Mouse (Mus musculus): ENCODE measurements around the gene Aldh6a1. TPM values are rescaled to one million over a fixed set of nuclear protein-coding genes. Genes with fewer than 3 reads are reported as not detected.
A peak's percentile ranks its signal among the peaks of the same experiment; 100 is the strongest.

The Aldh6a1 gene
- total RNA-seq, 1 experiment from 2014 or later = 3.8 TPM

DNA sequence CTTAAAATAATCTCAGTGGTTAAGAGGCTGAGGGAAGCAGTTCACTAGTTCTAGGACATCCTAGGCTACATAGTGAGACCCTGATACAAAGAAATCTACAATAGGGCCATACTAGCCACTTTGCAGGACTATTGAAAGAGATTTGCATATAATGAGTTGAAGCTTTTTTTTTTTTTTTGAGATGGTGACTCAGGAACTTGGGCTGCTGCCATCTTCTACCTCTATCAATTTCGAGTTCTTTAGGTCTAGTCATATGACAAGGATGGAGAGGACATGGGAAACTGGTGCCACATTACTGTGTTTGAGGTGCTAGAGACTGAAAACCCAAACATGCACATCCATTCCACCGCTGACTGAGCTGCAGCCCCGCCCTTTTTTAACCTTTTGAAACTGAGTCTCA, 26.8 kb downstream of the Aldh6a1 start:
- ATAC-seq (replicated peaks; ENCODE audit: insufficient number of reproducible peaks, low FRiP score, low TSS enrichment, poor library complexity, severe bottlenecking) = no peak

GRCm38 (mm10) chr12:84417605-84417922, 33.2 kb downstream of the Aldh6a1 start:
- ATAC-seq (replicated peaks; ENCODE audit: insufficient number of reproducible peaks, low FRiP score, low TSS enrichment, poor library complexity, severe bottlenecking) = peak; percentile 4; the same call in 1 of the 2 replicates

- peak; percentile 98 for ATAC-seq (replicated peaks; ENCODE audit: insufficient number of reproducible peaks, low FRiP score, low TSS enrichment, poor library complexity, severe bottlenecking)
Measured at GRCm38 (mm10) chr12:84416834-84417604, 33.8 kb downstream of the Aldh6a1 start, which contains the start of gene Rnf113a2. TSS of gene Rnf113a2 (plus strand) at chr12:84417196.

GRCm38 (mm10) chr12:84408819-84409507, 41.8 kb downstream of the Aldh6a1 start, which contains the start of the genes Entpd5 and Bbof1:
TSS of gene Entpd5 (minus strand) at chr12:84409029.
TSS of gene Bbof1 (plus strand) at chr12:84409071.
- ATAC-seq (replicated peaks; ENCODE audit: insufficient number of reproducible peaks, low FRiP score, low TSS enrichment, poor library complexity, severe bottlenecking) = peak; percentile 86

DNA sequence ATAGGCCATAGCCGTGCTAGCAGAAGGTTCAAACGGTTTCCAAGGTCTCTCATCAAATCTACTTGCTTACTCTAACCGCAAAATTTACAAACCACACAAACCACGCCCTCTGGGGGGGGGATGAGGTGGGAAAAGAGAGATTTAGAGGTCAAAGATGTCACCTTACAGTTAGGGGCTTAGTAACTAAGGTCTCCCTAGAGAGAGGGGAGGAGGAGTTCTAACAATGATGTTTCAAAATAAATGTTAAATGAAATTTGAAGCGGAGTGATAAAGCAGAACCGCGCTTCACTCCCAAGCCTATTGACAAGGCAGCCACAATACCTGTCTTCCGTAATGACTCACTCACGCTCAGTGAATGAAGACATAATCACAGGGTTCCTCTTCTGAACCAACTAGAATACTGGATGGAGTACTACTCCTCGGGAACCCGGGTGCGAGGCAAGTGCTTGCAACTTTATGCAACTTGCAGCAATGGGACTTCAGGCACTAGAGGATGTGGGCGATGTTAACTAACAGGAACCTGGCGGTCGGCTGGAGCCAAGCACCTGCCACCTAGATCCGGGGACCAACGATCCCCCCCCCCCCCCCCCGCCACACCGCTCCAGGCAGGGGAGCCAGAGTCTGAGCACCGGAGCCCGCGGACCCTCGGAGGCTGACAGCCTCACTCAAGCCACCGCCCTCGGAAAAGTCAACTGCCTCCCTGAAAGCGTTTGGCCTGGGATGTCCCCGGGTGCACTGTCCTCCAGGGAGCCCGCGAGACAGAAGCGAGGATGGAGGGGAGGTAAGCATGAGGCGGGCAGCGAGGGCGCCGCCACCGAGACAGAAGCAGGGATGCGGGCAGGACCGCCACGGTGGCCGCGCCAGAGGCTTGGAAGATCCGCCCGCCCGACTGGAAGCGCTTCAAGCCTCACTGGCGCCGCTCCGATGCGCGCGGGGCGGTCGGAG, 42.7 kb downstream of the Aldh6a1 start:
- peak; percentile 68 for ATAC-seq (replicated peaks; ENCODE audit: insufficient number of reproducible peaks, low FRiP score, low TSS enrichment, poor library complexity, severe bottlenecking)

- no peak for ATAC-seq (replicated peaks; ENCODE audit: insufficient number of reproducible peaks, low FRiP score, low TSS enrichment, poor library complexity, severe bottlenecking)
Measured at GRCm38 (mm10) chr12:84407259-84407658, 43.5 kb downstream of the Aldh6a1 start.

DNA sequence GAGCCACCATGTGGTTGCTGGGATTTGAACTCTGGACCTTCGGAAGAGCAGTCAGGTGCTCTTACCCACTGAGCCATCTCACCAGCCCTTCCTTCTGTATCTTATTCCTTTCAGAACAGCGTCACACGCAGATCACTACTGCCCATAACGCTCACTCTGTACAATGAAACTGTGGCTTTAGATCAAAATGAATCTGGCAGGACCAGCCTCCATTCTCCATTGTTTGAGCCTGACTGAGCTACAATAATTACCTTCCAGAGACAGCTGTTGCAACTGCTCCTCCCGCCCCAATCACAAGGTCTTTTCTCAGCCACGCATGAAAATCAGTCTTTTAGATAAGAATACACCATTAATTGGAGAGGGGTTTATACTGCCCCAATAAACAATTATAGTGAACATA, 46.3 kb downstream of the Aldh6a1 start:
- ATAC-seq (replicated peaks; ENCODE audit: insufficient number of reproducible peaks, low FRiP score, low TSS enrichment, poor library complexity, severe bottlenecking) = no peak

- no peak for ATAC-seq (replicated peaks; ENCODE audit: insufficient number of reproducible peaks, low FRiP score, low TSS enrichment, poor library complexity, severe bottlenecking)
Measured at GRCm38 (mm10) chr12:84402923-84403322, 47.9 kb downstream of the Aldh6a1 start.

- ATAC-seq (replicated peaks; ENCODE audit: insufficient number of reproducible peaks, low FRiP score, low TSS enrichment, poor library complexity, severe bottlenecking) = no peak
Measured at GRCm38 (mm10) chr12:84400653-84401052, 50.2 kb downstream of the Aldh6a1 start.

DNA sequence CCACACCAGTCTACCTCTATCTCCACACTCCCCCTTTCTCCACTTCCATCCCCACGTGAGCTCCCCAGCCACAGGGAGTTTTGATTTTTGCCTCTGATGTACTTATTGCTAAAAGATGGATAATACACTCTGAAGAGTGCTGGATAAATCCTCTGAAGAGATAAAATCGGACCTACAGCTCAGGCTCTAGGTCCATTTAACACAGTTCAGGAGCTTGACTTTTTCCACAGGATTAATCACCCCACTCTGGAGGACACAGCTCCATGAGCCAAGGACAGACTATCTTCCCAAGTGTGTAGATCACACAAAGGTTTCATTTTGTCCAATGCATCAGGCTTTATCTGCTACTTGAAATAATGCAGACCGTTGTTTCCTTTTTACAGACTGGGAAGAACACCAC, 50.7 kb downstream of the Aldh6a1 start:
- no peak for ATAC-seq (replicated peaks; ENCODE audit: insufficient number of reproducible peaks, low FRiP score, low TSS enrichment, poor library complexity, severe bottlenecking)

- no peak for ATAC-seq (replicated peaks; ENCODE audit: insufficient number of reproducible peaks, low FRiP score, low TSS enrichment, poor library complexity, severe bottlenecking)
Measured at GRCm38 (mm10) chr12:84399663-84400062, 51.1 kb downstream of the Aldh6a1 start.

GRCm38 (mm10) chr12:84399135-84399534, 51.7 kb downstream of the Aldh6a1 start:
- no peak for ATAC-seq (replicated peaks; ENCODE audit: insufficient number of reproducible peaks, low FRiP score, low TSS enrichment, poor library complexity, severe bottlenecking)

GRCm38 (mm10) chr12:84398629-84399028, 52.2 kb downstream of the Aldh6a1 start:
- no peak for ATAC-seq (replicated peaks; ENCODE audit: insufficient number of reproducible peaks, low FRiP score, low TSS enrichment, poor library complexity, severe bottlenecking)

- no peak for ATAC-seq (replicated peaks; ENCODE audit: insufficient number of reproducible peaks, low FRiP score, low TSS enrichment, poor library complexity, severe bottlenecking)
Measured at GRCm38 (mm10) chr12:84397685-84398084, 53.1 kb downstream of the Aldh6a1 start.

GRCm38 (mm10) chr12:84396947-84397679, 53.7 kb downstream of the Aldh6a1 start:
- no peak for ATAC-seq (replicated peaks; ENCODE audit: insufficient number of reproducible peaks, low FRiP score, low TSS enrichment, poor library complexity, severe bottlenecking)

GRCm38 (mm10) chr12:84393847-84394246, 57.0 kb downstream of the Aldh6a1 start:
- no peak for ATAC-seq (replicated peaks; ENCODE audit: insufficient number of reproducible peaks, low FRiP score, low TSS enrichment, poor library complexity, severe bottlenecking)

DNA sequence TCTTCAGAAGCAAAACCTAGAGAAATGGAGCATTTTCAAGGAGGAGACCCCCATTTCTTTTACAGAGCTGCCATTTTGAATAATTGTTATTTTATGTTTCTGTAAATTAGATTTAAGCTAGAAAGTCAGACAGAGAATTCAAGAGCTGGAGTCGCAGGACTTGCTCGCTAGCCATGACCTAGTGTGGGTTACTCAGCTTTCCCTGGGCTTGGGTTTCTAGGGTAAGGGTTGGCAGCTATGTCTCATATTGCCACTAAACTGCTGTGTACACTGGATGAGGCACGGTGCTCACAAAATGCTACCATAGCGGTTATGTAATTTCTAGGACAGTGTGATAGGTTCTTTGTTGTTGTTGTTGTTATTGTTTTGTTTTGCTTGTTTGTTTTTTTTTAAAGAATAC, 58.1 kb downstream of the Aldh6a1 start:
- ATAC-seq (replicated peaks; ENCODE audit: insufficient number of reproducible peaks, low FRiP score, low TSS enrichment, poor library complexity, severe bottlenecking) = no peak

DNA sequence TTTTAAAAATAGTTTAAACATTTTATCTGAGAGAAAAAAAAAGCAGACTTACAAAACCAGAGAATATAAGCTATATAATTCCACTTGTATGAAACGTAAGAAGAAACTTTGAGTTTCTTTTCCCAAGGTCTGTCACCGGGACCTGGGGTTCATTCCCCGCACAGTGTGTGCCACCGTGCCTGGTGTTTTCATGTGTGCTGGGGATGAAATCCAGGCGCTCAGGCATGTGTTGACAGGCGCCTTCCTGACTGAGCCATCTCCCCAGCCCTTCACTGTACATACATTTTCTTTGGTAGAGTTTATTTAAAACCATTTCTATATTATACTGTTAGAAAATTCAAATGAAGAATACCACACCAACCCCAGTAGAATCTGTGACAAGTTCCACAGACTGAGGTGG, 60.5 kb downstream of the Aldh6a1 start:
- ATAC-seq (replicated peaks; ENCODE audit: insufficient number of reproducible peaks, low FRiP score, low TSS enrichment, poor library complexity, severe bottlenecking) = no peak
